Mouse (Mus musculus) kidney, embryonic 14.5 days (tissue): ENCODE measurements around the gene 4930522L14Rik. TPM values are rescaled to one million over a fixed set of nuclear protein-coding genes. Genes with fewer than 3 reads are reported as not detected.
"Not testable (repeated sequence)": the region's sequence is repeated elsewhere in the genome, so short reads cannot be mapped to it uniquely, and the experiment has no call there.

Source experiments
- ATAC-seq: fragments of 200-750 bp; cut with Nextera tagmentation; 2 replicates; pipeline ENCODE4 v1.8.0; 2017; ENCODE audit warnings: moderate number of reproducible peaks, mild to moderate bottlenecking, moderate TSS enrichment, moderate library complexity; ENCODE audit not compliant: low FRiP score, low TSS enrichment
- H3K27ac ChIP-seq: fragments of 300-500 bp; sonication (generic); 2 replicates; pipeline ENCODE4 v1.5.1; 2014; ENCODE audit warnings: low read depth, mild to moderate bottlenecking, low read length, moderate library complexity, mixed read lengths
- H3K27me3 ChIP-seq: fragments of 300-500 bp; sonication (generic); 2 replicates; pipeline ENCODE4 v1.6.1; 2014; ENCODE audit warnings: mild to moderate bottlenecking, low read length; ENCODE audit not compliant: control insufficient read depth, insufficient read depth
- H3K36me3 ChIP-seq: fragments of 300-500 bp; sonication (generic); 2 replicates; pipeline ENCODE4 v1.6.1; 2014; ENCODE audit warnings: low read length, mixed read lengths; ENCODE audit not compliant: control insufficient read depth, insufficient read depth
- H3K4me1 ChIP-seq: fragments of 300-500 bp; sonication (generic); 2 replicates; pipeline ENCODE4 v1.6.1; 2014; ENCODE audit warnings: low read length, mixed read lengths; ENCODE audit not compliant: control insufficient read depth, insufficient read depth
- H3K4me2 ChIP-seq: fragments of 300-500 bp; sonication (generic); replicated peaks from 2 replicates; pipeline ENCODE4 v1.6.1; 2014; ENCODE audit warnings: low read depth, mild to moderate bottlenecking, low read length
- H3K4me3 ChIP-seq: fragments of 300-500 bp; sonication (generic); 2 replicates; pipeline ENCODE4 v1.5.1; 2014; ENCODE audit warnings: mild to moderate bottlenecking, low read length
- H3K9ac ChIP-seq: fragments of 300-500 bp; sonication (generic); 2 replicates; pipeline ENCODE4 v1.6.1; 2014; ENCODE audit warnings: low read depth, mild to moderate bottlenecking, low read length, moderate library complexity
- H3K9me3 ChIP-seq: fragments of 300-500 bp; sonication (generic); 2 replicates; pipeline ENCODE4 v1.6.1; 2016; ENCODE audit warnings: low read length; ENCODE audit not compliant: control insufficient read depth
- WGBS: fragments of 180-500 bp; shearing (Covaris S2); extraction: QIAGEN DNeasy Blood & Tissue Kit; methylation state at CpG from one replicate; pipeline ENCODE4 v1.1.7; 2014; 5-methylcytosine and 5-hydroxymethylcytosine counted together
- polyA plus RNA-seq: library from polyadenylated mRNA; unstranded; fragments of >200 nt; fragmentation: Nextera tagmentation; extraction: Ambion mirVana; gene quantifications from 2 replicates; pipeline ENCODE4 v1.2.1, GENCODE M21; 2014

Gene 4930522L14Rik
- polyA plus RNA-seq: 13.4 and 16.6 TPM in 2 replicates

GRCm38 (mm10) chr5:109751391-109752071, at the start of gene 4930522L14Rik:
Gene 4930522L14Rik, minus strand, starts transcription at chr5:109751886.
- ATAC-seq: peak; percentile 98
- WGBS: under 1% methylated on average over 23 of the region's 25 CpGs
- H3K27ac ChIP-seq, H3K9me3 ChIP-seq, H3K36me3 ChIP-seq, H3K4me1 ChIP-seq, H3K27me3 ChIP-seq: not testable (repeated sequence)
- Histone ChIP-seq H3K4me3 (peak within 1 kb of the TSS; percentile 67), H3K4me2 (peak within 1 kb of the TSS; percentile 48), H3K9ac (peak within 1 kb of the TSS; percentile 66; the same call in 1 of the 2 replicates)

GRCm38 (mm10) chr5:109801466-109801865, 49.8 kb upstream of the 4930522L14Rik start:
- not testable (repeated sequence) for H3K27me3 ChIP-seq, H3K4me2 ChIP-seq, H3K4me3 ChIP-seq, H3K27ac ChIP-seq, H3K36me3 ChIP-seq, ATAC-seq, H3K9me3 ChIP-seq, H3K4me1 ChIP-seq, H3K9ac ChIP-seq

- not testable (repeated sequence) for H3K9me3 ChIP-seq, H3K27me3 ChIP-seq, H3K9ac ChIP-seq, H3K36me3 ChIP-seq, H3K27ac ChIP-seq, H3K4me3 ChIP-seq, H3K4me1 ChIP-seq, ATAC-seq, H3K4me2 ChIP-seq
- WGBS: 82% methylated on average over 2 of the region's 2 CpGs
Observed at GRCm38 (mm10) chr5:109799948-109800347, 48.3 kb upstream of the 4930522L14Rik start.

GRCm38 (mm10) chr5:109797017-109797416, 45.3 kb upstream of the 4930522L14Rik start:
- not testable (repeated sequence) for ATAC-seq

GRCm38 (mm10) chr5:109795967-109796652, 44.4 kb upstream of the 4930522L14Rik start:
- Histone ChIP-seq H3K27ac (peak overlapping the region; percentile 37; the same call in 1 of the 2 replicates), H3K4me2 (peak overlapping the region; percentile 46), H3K9ac (peak overlapping the region; percentile 74), H3K4me3 (peak overlapping the region; percentile 65)
- not testable (repeated sequence) for H3K9me3 ChIP-seq, H3K4me1 ChIP-seq, H3K36me3 ChIP-seq, H3K27me3 ChIP-seq
- peak; percentile 98 for ATAC-seq
- 3% methylated on average over 25 of the region's 25 CpGs for WGBS

More at GRCm38 (mm10) chr5:109797017-109797416, 45.3 kb upstream of the 4930522L14Rik start:
- H3K27me3 ChIP-seq, H3K4me1 ChIP-seq, H3K36me3 ChIP-seq, H3K27ac ChIP-seq, H3K4me3 ChIP-seq, H3K9me3 ChIP-seq, H3K9ac ChIP-seq, H3K4me2 ChIP-seq: not testable (repeated sequence)
- WGBS: 90% methylated on average over 3 of the region's 3 CpGs

GRCm38 (mm10) chr5:109752073-109752780, 541 bp upstream of the 4930522L14Rik start:
- ATAC-seq: peak; percentile 13; the same call in 1 of the 2 replicates
- not testable (repeated sequence) for H3K27ac ChIP-seq, H3K36me3 ChIP-seq, H3K4me2 ChIP-seq, H3K27me3 ChIP-seq, H3K4me1 ChIP-seq, H3K9me3 ChIP-seq, H3K9ac ChIP-seq
- WGBS: 68% methylated on average over 4 of the region's 4 CpGs
- peak overlapping the region; percentile 67; the same call in 1 of the 2 replicates for H3K4me3 ChIP-seq

GRCm38 (mm10) chr5:109745081-109745480, 6.6 kb downstream of the 4930522L14Rik start:
- not testable (repeated sequence) for H3K4me3 ChIP-seq, ATAC-seq, H3K27ac ChIP-seq, H3K4me2 ChIP-seq, H3K36me3 ChIP-seq, H3K4me1 ChIP-seq, H3K27me3 ChIP-seq, H3K9ac ChIP-seq
- peaks cover 11% of the 10 kb centered on the region; the same call in 1 of the 2 replicates for H3K9me3 ChIP-seq
- 100% methylated on average over 1 of the region's 1 CpGs for WGBS

GRCm38 (mm10) chr5:109717341-109717740, 34.3 kb downstream of the 4930522L14Rik start:
- not testable (repeated sequence) for H3K27me3 ChIP-seq, ATAC-seq, H3K4me1 ChIP-seq, H3K27ac ChIP-seq, H3K9me3 ChIP-seq, H3K4me3 ChIP-seq, H3K36me3 ChIP-seq, H3K4me2 ChIP-seq, H3K9ac ChIP-seq
- WGBS: 37% methylated on average over 3 of the region's 3 CpGs
